Mouse (Mus musculus): ENCODE results near the gene Grn. TPM values are rescaled to one million over a fixed set of nuclear protein-coding genes. Genes with fewer than 3 reads are reported as not detected.

Gene Grn
- polyA plus RNA-seq, 2 experiments, result 118 to 120 TPM

- DNase-seq (ENCODE audit: low spot score) (no peak), ATAC-seq (ENCODE audit: low FRiP score, low read depth) (no peak)
- no peak overlapping the region for H3K27ac ChIP-seq (replicated peaks; ENCODE audit: low read depth, low read length)
- no peak overlapping the region for H3K9ac ChIP-seq (ENCODE audit: low read depth, low read length, severe bottlenecking)
- TF ChIP-seq POLR2A (IDR thresholded peaks at IDR 0.05; ENCODE audit: borderline replicate concordance, extremely low read depth, insufficient read depth, insufficient read length), result no peak
- peaks cover 26% of the 10 kb centered on the region for H3K4me1 ChIP-seq (ENCODE audit: control insufficient read depth, insufficient read depth, low read length)
- no peak overlapping the region for H3K4me3 ChIP-seq (replicated peaks; ENCODE audit: low read length)
- H3K36me3 ChIP-seq (ENCODE audit: control insufficient read depth, insufficient read depth, low read length), result peaks cover 46% of the 10 kb centered on the region
- no peak overlapping the region for H3K4me2 ChIP-seq (replicated peaks; ENCODE audit: low read depth, low read length, severe bottlenecking)
- H3K27me3 ChIP-seq (ENCODE audit: control insufficient read depth, insufficient read depth, low read length), result peaks cover 4% of the 10 kb centered on the region; the same call in 1 of the 2 replicates
- 76% methylated on average over 3 of the region's 3 CpGs for WGBS
- no peaks in the 10 kb centered on the region for H3K9me3 ChIP-seq (ENCODE audit: control insufficient read depth, low read length)
Measured at GRCm38 (mm10) chr11:102444321-102444720, 14.2 kb downstream of the Grn start.

- peaks cover 8% of the 10 kb centered on the region; the same call in 1 of the 2 replicates for H3K27me3 ChIP-seq (ENCODE audit: control insufficient read depth, insufficient read depth, low read length)
- H3K4me3 ChIP-seq (replicated peaks; ENCODE audit: low read length), result no peak overlapping the region
- no peaks in the 10 kb centered on the region for H3K9me3 ChIP-seq (ENCODE audit: control insufficient read depth, low read length)
- peaks cover 42% of the 10 kb centered on the region for H3K36me3 ChIP-seq (ENCODE audit: control insufficient read depth, insufficient read depth, low read length)
- no peak for ATAC-seq (ENCODE audit: low FRiP score, low read depth)
- TF ChIP-seq POLR2A (IDR thresholded peaks at IDR 0.05; ENCODE audit: borderline replicate concordance, extremely low read depth, insufficient read depth, insufficient read length), result no peak
- 14% methylated on average over 6 of the region's 6 CpGs for WGBS
- no peak overlapping the region for H3K9ac ChIP-seq (ENCODE audit: low read depth, low read length, severe bottlenecking)
- H3K27ac ChIP-seq (replicated peaks; ENCODE audit: low read depth, low read length), result no peak overlapping the region
- H3K4me1 ChIP-seq (ENCODE audit: control insufficient read depth, insufficient read depth, low read length), result peaks cover 26% of the 10 kb centered on the region
- DNase-seq (ENCODE audit: low spot score), result no peak
- H3K4me2 ChIP-seq (replicated peaks; ENCODE audit: low read depth, low read length, severe bottlenecking), result no peak overlapping the region
Measured at GRCm38 (mm10) chr11:102444781-102445180, 14.7 kb downstream of the Grn start.

- peaks cover 36% of the 10 kb centered on the region for H3K36me3 ChIP-seq (ENCODE audit: control insufficient read depth, insufficient read depth, low read length)
- H3K27ac ChIP-seq (replicated peaks; ENCODE audit: low read depth, low read length), result peak overlapping the region; percentile 61
- TF ChIP-seq POLR2A (IDR thresholded peaks at IDR 0.05; ENCODE audit: borderline replicate concordance, extremely low read depth, insufficient read depth, insufficient read length), result no peak
- peaks cover 9% of the 10 kb centered on the region; the same call in 1 of the 2 replicates for H3K27me3 ChIP-seq (ENCODE audit: control insufficient read depth, insufficient read depth, low read length)
- peak overlapping the region; percentile 61 for H3K4me2 ChIP-seq (replicated peaks; ENCODE audit: low read depth, low read length, severe bottlenecking)
- peak; percentile 61 for DNase-seq (ENCODE audit: low spot score)
- H3K9me3 ChIP-seq (ENCODE audit: control insufficient read depth, low read length), result no peaks in the 10 kb centered on the region
- 0 out of 2 replicates have a peak overlapping the region, but pooled peaks have one; percentile 97 for H3K9ac ChIP-seq (ENCODE audit: low read depth, low read length, severe bottlenecking)
- peaks cover 26% of the 10 kb centered on the region for H3K4me1 ChIP-seq (ENCODE audit: control insufficient read depth, insufficient read depth, low read length)
- ATAC-seq (ENCODE audit: low FRiP score, low read depth), result peak; percentile 47
- H3K4me3 ChIP-seq (replicated peaks; ENCODE audit: low read length), result peak overlapping the region; percentile 85
- WGBS, result 17% methylated on average over 8 of the region's 10 CpGs
Measured at GRCm38 (mm10) chr11:102445264-102445890, 15.3 kb downstream of the Grn start.

GRCm38 (mm10) chr11:102445891-102446361 lies 15.8 kb downstream of the Grn start:
- WGBS, result 6% methylated on average over 7 of the region's 7 CpGs
- H3K27me3 ChIP-seq (ENCODE audit: control insufficient read depth, insufficient read depth, low read length), result peaks cover 9% of the 10 kb centered on the region; the same call in 1 of the 2 replicates
- H3K9ac ChIP-seq (ENCODE audit: low read depth, low read length, severe bottlenecking), result peak overlapping the region; percentile 97
- H3K36me3 ChIP-seq (ENCODE audit: control insufficient read depth, insufficient read depth, low read length), result peaks cover 30% of the 10 kb centered on the region
- ATAC-seq (ENCODE audit: low FRiP score, low read depth), result no peak
- H3K4me1 ChIP-seq (ENCODE audit: control insufficient read depth, insufficient read depth, low read length), result peaks cover 26% of the 10 kb centered on the region
- DNase-seq (ENCODE audit: low spot score), result peak; percentile 73
- H3K4me3 ChIP-seq (replicated peaks; ENCODE audit: low read length), result peak overlapping the region; percentile 85
- TF ChIP-seq POLR2A (IDR thresholded peaks at IDR 0.05; ENCODE audit: borderline replicate concordance, extremely low read depth, insufficient read depth, insufficient read length), result no peak
- no peaks in the 10 kb centered on the region for H3K9me3 ChIP-seq (ENCODE audit: control insufficient read depth, low read length)
- peak overlapping the region; percentile 61 for H3K27ac ChIP-seq (replicated peaks; ENCODE audit: low read depth, low read length)
- H3K4me2 ChIP-seq (replicated peaks; ENCODE audit: low read depth, low read length, severe bottlenecking), result peak overlapping the region; percentile 61

GRCm38 (mm10) chr11:102446581-102447461 lies 16.7 kb downstream of the Grn start:
- Histone ChIP-seq H3K27me3 (ENCODE audit: control insufficient read depth, insufficient read depth, low read length) (peaks cover 9% of the 10 kb centered on the region; the same call in 1 of the 2 replicates), H3K4me1 (ENCODE audit: control insufficient read depth, insufficient read depth, low read length) (peaks cover 26% of the 10 kb centered on the region)

More at GRCm38 (mm10) chr11:102446581-102447461, 16.7 kb downstream of the Grn start:
- peak overlapping the region; percentile 85 for H3K4me3 ChIP-seq (replicated peaks; ENCODE audit: low read length)
- peak overlapping the region; percentile 89 for H3K27ac ChIP-seq (replicated peaks; ENCODE audit: low read depth, low read length)
- peak overlapping the region; percentile 61 for H3K4me2 ChIP-seq (replicated peaks; ENCODE audit: low read depth, low read length, severe bottlenecking)
- H3K36me3 ChIP-seq (ENCODE audit: control insufficient read depth, insufficient read depth, low read length), result peaks cover 21% of the 10 kb centered on the region
- TF ChIP-seq POLR2A (IDR thresholded peaks at IDR 0.05; ENCODE audit: borderline replicate concordance, extremely low read depth, insufficient read depth, insufficient read length), result no peak
- H3K9ac ChIP-seq (ENCODE audit: low read depth, low read length, severe bottlenecking), result peak overlapping the region; percentile 97
- DNase-seq (ENCODE audit: low spot score) (peak; percentile 35), ATAC-seq (ENCODE audit: low FRiP score, low read depth) (peak; percentile 30)
- H3K9me3 ChIP-seq (ENCODE audit: control insufficient read depth, low read length), result no peaks in the 10 kb centered on the region
- WGBS, result 2% methylated on average over 35 of the region's 49 CpGs
